Mouse (Mus musculus) forebrain, embryonic 16.5 days (tissue): ENCODE measurements around the gene Gm21721. TPM values are rescaled to one million over a fixed set of nuclear protein-coding genes. Genes with fewer than 3 reads are reported as not detected.
"Not testable (repeated sequence)": the region's sequence is repeated elsewhere in the genome, so short reads cannot be mapped to it uniquely, and the experiment has no call there.

Source experiments
- ATAC-seq: fragments of 200-750 bp; cut with Nextera tagmentation; 2 replicates; pipeline ENCODE4 v1.8.0; 2017; ENCODE audit warnings: mild to moderate bottlenecking, moderate library complexity
- H3K27ac ChIP-seq: fragments of 300-500 bp; sonication (generic); 2 replicates; pipeline ENCODE4 v1.5.1; 2014; ENCODE audit warnings: low read length, control low read depth
- H3K27me3 ChIP-seq: fragments of 300-500 bp; sonication (generic); replicated peaks from 2 replicates; pipeline ENCODE4 v1.6.1; 2014; ENCODE audit warnings: low read length; ENCODE audit not compliant: control insufficient read depth, insufficient read depth
- H3K36me3 ChIP-seq: fragments of 300-500 bp; sonication (generic); 2 replicates; pipeline ENCODE4 v1.6.1; 2014; ENCODE audit not compliant: control insufficient read depth, insufficient read depth
- H3K4me1 ChIP-seq: fragments of 300-500 bp; sonication (generic); replicated peaks from 2 replicates; pipeline ENCODE4 v1.6.1; 2014; ENCODE audit warnings: low read length; ENCODE audit not compliant: control insufficient read depth, insufficient read depth
- H3K4me2 ChIP-seq: fragments of 300-500 bp; sonication (generic); 2 replicates; pipeline ENCODE4 v1.6.1; 2014; ENCODE audit warnings: mild to moderate bottlenecking, low read length, control low read depth
- H3K4me3 ChIP-seq: fragments of 300-500 bp; sonication (generic); replicated peaks from 2 replicates; pipeline ENCODE4 v1.5.1; 2014; ENCODE audit warnings: mild to moderate bottlenecking, low read length, control low read depth
- H3K9ac ChIP-seq: fragments of 300-500 bp; sonication (generic); replicated peaks from 2 replicates; pipeline ENCODE4 v1.6.1; 2014; ENCODE audit warnings: low read depth, low read length, control low read depth
- H3K9me3 ChIP-seq: fragments of 300-500 bp; sonication (generic); 2 replicates; pipeline ENCODE4 v1.6.1; 2016; ENCODE audit warnings: low read length; ENCODE audit not compliant: control insufficient read depth
- WGBS: fragments of 180-500 bp; shearing (Covaris S2); extraction: QIAGEN DNeasy Blood & Tissue Kit; methylation state at CpG from one replicate; pipeline ENCODE4 v1.1.7; 2014; 5-methylcytosine and 5-hydroxymethylcytosine counted together
- polyA plus RNA-seq: library from polyadenylated mRNA; unstranded; fragments of >200 nt; fragmentation: Nextera tagmentation; extraction: Ambion mirVana; gene quantifications from 2 replicates; pipeline ENCODE4 v1.2.1, GENCODE M21; 2015

The Gm21721 gene
- not detected in 2 replicates for polyA plus RNA-seq

- not testable (repeated sequence) for H3K4me1 ChIP-seq, H3K27ac ChIP-seq, H3K36me3 ChIP-seq, H3K9ac ChIP-seq, H3K27me3 ChIP-seq, H3K9me3 ChIP-seq, H3K4me2 ChIP-seq, H3K4me3 ChIP-seq, ATAC-seq
- no CpG with 5 or more reads among the region's 2 CpGs for WGBS
Measured at GRCm38 (mm10) chrY:9202090-9202489, at the start of gene Gm21721. Gene Gm21721, minus strand, starts transcription at chrY:9202190.

Other genes with a start within 250 kb of the Gm21721 start
- gene Gm21292, start 68.3 kb downstream of the Gm21721 start, polyA plus RNA-seq, result not detected in 2 replicates
- not detected in 2 replicates for gene Gm21812, start 145.0 kb upstream of the Gm21721 start, polyA plus RNA-seq
- gene Gm21874, start 214.0 kb upstream of the Gm21721 start, polyA plus RNA-seq, result not detected in 2 replicates